Mouse (Mus musculus) brain, adult 2 months (tissue): ENCODE measurements around the gene Mrgprf.

ENCODE experiments used
- DNase-seq: peaks from one replicate; pipeline ENCODE4 v3.0.0; 2011; ENCODE audit warnings: low read depth, low spot score

The Mrgprf gene

DNA sequence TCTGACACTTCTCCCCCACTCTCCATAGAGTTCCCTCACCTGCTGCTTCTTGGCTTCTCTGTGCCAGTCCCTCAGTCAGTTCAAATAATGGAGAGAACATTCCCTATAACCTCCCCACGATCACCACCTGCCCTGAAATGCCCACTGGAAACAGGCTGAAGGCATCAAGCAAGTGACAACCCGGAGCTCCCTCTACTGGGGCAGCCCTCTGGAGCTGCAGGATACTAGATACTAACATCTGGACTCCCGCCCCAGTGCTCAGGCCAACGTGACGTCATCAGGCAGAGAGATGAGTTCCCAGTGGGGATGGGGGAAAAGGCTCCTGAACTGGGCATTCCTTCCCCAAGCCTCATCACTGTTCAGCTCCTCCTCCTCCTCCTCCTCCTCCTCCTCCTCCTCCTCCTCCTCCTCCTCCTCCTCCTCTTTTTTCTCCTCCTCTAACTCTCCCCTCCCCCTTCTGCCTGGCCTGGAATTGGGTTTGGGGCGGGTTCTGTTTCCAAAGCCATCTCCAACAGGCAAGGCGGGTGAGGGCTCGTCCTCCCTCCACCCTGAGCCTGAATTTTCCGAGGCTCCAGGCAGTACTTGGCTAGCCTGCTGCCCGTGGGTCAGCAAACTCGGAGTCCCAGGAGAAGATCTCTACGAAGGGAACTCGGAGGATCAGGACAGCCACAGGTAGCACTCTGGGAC is at the start of gene Mrgprf:
Gene Mrgprf (plus strand): TSS at position 508 of the 687 bp plus-strand sequence.
- peak; percentile 87 for DNase-seq

DNA sequence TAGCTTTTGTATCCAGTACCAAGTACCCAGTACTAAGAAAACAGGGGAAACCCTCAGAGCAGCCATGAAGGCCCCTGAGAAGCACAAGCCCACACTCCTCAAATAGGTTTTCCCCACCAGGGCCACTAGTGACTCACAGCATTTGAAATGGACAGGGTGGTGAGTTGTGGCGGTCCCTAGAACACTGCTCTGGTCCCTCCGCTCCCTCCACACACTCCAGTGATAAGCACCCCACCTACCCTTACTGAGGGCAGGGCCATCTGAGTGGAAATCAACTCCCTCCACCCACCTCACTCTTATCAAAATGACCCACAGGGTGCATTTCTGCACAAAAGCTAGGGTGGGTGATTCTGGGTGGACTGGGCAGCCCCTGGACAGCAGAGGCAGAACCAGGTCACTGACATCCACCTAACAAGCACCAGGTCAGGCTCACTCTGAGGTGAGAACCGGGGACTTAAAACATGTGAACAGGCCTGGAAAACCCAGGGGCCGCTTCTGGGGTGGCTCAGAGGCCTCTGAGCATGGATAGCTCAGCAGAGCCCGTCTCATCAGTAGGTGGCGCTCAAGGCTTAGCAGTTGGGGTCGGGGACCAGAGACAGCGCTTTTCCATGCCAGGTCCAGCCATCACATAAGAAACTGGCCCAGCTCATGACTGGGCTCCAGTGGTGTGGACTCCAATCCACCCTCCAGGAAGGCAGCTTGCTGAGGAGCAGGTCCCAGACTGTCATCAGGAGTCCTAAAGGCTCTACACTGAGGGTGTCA is 47.7 kb upstream of the Mrgprf start:
- DNase-seq, result peak; percentile 94

DNA sequence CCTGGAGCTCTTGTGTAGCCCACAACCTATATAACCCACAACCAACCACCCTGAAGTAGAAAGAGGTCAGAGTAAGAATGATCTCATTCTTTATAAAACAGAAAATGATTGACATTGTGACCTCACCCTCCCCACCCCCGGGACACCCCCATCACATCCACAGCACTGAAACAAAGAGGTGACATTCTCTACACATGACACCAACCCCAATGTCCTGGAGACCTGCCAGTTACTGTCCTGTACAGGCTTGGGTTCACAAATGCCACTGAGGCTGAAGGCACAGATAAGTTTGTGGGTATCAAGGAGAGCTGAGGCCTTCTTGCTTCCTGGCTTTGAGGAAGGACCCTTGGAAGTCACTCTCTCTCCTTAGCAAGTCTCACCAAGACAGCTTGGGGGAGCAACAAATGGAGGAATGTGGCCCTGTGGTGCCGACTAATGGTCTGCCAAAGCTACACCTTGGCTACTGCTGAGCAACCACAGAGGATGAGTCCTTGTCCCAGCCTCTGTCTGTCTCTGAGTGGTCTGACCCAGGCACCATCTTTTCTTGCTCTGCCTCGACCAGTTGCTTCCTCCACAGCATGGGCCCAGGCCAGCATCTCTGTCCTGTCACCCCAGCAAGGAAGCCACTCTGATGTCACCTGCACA is 46.5 kb upstream of the Mrgprf start:
- DNase-seq, result no peak

DNA sequence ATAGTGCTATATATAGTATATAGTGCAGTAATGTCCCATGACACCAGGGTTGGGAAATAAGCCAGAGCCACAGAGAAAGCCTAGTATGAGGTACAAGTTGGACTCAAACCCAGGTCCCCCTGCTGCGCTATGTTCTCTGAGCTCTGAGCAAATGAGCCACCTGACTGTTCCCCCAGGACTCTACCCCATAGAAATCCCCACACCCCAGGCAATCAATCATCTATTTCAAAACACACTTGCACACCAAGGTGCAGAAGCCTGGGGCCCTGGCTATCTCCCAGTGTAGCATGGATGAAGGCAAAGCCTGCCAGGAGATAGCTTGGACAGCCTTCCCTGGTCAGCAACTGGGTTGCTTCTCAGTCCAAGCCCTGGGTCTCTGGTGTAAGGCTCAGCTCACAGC is 44.5 kb upstream of the Mrgprf start:
- no peak for DNase-seq

DNA sequence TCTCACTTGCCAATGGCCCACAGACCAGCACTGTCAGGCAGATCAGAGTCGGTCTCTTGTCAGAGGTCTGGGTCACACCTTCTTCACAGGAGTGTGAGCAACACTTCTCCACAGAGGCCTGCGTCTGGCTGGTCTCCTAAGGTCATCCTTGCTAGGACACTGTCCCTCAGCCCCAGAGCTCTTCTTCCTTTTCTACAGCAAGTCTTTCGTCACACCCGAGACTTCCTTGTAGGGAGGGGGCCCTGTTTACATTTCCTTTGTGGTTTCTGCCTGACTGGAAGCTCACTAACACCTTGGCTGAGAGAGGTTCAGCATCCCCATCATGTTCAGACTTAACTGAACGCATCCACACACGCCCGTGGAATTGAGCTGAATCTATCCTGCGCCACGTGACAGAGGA is 36.4 kb upstream of the Mrgprf start:
- no peak for DNase-seq

DNA sequence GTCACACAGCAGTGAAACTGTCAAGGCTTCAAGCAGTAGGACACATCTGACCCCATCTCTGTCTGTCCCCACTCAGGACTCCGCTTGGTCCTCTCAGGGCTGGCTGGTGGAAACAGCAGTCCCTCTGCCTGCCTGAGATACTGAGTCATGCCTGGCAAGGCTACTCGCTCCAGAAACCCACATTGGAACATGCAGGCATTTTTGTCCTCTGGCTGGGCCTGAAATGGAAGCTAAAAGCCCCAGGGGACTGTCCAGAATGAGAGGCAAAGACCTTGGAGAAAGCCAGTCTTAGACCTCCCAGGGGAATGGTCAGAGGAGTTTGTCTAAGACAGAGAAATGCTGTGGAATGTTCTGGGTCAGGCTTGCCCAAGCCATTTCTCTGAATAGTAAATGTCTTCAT is 34.6 kb upstream of the Mrgprf start:
- peak; percentile 36 for DNase-seq

DNA sequence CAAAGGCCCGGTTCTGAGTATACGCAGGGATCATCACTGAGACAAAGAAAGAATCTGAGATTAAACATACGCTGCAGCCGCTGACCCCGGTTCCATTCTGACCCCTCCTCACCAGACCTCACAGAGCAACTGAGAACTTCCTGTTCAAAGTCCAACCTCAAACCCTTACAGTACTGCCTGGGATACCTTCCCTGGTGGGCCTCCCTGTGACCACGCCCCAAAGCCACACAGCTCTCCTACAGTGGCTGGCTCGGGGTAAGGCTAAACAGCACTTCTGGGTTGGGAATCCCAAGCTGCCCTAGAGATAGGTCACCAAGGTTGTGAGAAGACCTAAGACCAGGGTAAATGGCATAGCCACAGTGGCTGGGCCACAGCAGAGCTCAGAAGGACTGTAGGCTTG is 31.7 kb upstream of the Mrgprf start:
- DNase-seq, result no peak

DNA sequence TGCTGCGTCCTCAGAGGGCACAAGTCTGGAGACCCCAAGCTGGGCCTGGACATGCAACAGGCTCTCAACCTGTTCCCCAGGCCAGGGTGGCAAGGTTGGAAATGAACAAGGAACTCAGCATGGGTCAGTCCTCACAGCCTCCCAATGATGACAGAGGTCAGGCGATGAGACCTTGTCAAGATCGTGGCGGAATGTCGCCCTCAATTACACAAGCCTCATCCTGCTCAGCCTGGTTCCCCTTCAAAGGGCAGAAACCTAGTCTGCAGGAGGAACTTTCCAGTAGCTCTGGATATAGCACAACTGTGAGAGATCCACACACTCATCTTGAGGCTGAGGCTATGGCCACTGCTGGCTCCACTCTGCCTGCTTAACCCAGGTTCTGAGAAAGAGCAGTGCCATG is 29.7 kb upstream of the Mrgprf start:
- DNase-seq, result no peak

DNA sequence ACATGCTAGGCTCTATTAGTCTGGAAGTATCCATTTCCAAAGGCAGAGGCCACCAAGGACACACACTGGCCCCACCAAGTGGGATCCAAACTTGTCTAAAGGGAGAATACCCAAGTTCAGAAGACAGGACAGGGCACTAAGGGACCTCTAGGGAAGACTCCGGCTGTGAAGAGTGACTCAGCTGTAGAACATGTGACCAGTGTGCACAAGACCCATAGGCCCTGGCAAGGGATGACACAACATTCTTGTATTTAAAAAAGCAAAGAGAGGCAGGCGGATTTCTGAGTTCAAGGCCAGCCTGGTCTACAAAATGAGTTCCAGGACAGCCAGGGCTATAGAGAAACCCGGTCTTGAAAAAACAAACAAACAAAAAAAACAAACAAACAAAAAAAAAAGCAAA is 25.1 kb upstream of the Mrgprf start:
- no peak for DNase-seq

DNA sequence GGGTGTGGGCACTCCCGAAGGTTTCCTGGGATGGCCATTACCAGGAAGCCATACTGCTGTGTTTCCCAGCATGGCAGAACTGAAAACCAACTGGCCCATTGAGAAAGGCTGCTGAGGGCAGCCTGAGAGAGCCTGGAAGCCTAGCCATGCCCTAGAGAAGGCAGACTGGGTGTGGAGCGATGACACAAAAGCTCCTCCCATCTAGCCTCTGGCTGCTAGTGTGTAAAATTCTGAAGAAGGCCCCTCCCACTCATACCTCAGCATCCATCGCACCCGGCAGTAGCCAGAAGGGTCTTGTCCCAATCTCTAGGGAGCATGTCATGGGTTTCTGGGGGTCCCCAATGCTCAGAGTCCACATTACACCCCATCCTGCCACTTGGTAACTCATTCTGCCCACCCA is 19.2 kb upstream of the Mrgprf start:
- DNase-seq, result no peak

DNA sequence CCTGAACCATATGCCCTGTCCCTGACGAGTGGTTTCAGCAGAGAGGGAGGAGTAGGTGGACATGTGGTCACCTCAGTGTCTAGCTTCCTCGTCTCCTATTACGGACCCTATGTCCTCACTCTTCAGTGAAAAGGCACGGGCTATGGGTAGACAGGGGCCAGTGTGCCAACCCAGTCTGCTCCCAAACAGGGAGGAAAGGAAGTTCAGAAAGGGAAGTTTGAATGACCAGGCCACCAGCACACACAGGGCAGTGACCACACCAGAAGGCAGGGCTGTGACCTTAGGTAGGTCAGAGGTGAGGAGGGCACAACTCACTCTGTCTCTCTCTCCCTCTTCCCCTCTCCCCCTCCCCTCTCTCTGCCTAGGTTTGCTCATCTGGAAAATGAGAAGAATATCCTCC is 17.6 kb upstream of the Mrgprf start:
- DNase-seq, result no peak

DNA sequence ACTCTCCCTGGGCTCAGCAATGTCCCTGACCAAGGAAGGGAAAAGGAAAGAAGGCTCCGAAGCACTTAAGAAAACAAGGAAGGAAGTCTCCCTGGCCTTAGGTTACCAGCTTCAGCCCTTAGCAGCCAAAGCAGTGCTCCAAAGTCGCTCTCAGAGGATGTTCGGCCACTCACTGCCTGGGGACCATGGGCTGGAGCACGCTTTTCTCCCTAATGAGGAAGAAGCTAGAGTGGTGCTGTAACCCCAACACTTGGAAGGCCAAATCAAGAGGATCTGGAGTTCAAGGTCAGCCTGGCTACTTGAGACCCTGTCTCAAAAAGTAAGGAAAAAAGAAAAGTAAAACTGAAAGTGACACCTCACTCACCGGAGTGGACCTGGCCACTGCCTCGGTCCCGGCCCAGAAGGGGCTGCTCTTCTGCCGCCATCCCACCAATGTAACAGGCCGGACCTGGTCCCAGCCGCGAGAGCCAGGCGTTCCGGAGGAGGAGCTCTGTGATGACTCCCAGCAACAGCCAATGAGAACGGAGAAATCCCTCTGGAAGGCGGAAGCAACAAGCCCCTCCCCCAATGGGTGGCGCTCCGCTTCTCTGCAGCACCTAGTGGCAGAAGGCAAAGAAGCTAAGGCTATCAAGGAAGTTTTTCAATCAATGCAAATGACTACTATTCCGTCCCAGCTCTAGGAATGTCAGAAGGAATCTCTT is 17.0 kb upstream of the Mrgprf start, which contains the start of gene Tpcn2:
Gene Tpcn2 (minus strand): TSS at position 525 of the 701 bp plus-strand sequence.
- peak; percentile 98 for DNase-seq

DNA sequence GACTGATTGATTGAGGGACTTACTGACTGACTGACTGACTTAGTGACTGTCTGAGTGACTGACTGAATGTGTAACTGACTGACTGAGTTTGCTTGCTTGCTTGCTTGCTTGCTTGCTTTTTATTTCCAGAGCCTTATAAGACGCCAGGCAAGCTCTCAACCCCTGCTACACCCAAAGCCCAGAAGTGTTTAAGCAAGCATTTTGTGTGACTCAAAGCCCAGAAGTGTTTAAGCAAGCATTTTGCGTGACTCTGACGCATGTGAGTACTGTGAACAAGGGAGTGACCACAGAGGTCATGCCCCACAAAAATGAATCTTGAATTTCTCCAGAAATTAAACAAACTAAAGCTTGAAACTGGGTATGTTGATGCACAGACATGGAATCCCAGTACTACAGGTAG is 16.3 kb upstream of the Mrgprf start:
- DNase-seq, result no peak

DNA sequence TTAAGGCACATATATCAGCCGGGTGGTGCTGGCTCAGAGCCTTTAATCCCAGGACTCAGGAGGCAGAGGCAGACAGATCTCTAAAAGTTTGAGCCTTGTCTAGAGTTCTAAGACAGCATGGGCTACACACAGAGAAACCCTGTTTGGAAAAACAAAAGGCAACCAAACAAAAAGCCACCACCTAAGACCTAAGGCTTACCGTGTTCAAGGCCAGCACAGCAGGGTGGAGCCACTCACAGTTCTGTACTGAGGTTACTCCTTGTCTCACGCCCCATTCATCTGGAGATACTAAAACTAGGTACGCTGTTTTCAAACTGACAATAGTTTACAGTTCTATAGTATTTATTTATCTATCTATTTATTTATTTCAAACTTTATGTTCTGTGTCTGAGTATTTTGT is 15.2 kb upstream of the Mrgprf start:
- DNase-seq, result no peak

DNA sequence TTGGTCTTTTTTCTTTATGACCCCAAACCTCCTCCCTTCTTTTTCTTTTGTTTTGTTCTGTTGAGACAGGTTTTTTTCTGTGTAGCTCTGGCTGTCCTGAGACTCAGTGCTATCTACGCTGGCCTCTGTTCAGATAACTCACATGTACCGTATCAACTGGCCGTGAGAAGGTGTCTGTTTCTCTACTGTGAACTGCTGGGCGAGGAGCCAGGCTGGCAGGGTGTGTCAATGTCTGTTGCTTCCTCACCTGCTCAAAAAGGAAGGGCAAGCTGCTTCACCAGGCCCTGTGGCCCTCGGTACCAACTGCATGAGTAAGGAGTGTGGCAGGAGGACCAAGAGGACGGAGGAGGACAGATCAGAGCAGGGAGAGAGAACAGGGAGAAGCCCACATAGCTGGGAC is 13.2 kb upstream of the Mrgprf start:
- DNase-seq, result peak; percentile 87

DNA sequence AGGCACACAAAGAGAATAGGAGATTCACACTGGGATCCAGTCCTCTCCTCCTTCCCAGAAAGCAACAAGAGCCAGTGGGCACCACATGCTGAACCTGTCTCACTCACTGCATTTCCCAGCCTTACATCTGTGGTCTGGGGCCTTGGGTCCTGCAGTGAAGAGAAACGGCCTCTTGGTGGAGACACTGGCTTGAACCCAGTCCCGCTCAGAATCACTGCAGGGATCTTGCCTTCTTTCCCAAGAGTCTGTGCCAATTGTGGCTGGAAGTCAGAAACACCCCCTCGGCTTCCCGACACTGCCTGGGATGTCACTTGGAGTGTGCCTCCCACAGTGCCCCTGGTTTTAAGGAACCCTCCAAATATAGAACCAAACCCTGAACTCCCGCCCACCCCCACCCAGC is 11.3 kb upstream of the Mrgprf start:
- DNase-seq, result peak; percentile 86

DNA sequence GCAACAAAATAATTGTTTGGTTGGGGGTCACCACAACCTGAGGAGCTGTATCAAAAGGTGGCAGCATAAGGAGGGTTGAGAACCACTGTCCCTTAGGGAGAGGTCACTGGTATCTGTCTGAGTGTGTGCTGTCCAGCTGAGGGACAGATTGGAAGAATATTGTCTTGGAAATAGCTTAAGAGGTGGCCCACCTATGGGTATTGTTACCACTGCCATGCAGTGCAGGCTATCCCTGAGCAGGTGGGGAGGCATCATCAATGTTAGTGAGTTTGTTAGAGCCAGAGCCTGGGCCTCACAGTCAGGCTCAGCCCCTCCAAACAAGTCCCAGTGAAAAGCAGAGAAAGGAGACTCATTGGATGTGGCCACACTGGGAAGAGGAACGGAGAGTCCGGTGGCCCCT is 8.8 kb upstream of the Mrgprf start:
- no peak for DNase-seq

DNA sequence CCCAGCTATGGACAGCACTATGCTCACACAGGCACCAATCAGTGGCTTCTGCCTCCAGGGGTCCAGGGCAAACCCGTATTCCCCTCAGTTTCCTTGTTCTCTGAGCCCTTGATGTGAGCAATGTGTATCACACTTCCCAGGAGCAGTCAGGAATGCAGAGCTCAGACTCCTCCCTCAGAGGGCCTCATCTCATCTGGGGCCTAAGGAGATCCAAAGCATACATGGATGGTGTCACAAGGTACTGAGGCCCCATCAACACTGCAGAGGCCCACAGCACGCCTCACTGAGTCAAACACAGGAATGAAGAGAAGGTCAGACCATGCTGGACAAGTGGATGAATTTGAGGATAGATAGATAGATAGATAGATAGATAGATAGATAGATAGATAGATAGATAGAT is 7.9 kb upstream of the Mrgprf start:
- no peak for DNase-seq

DNA sequence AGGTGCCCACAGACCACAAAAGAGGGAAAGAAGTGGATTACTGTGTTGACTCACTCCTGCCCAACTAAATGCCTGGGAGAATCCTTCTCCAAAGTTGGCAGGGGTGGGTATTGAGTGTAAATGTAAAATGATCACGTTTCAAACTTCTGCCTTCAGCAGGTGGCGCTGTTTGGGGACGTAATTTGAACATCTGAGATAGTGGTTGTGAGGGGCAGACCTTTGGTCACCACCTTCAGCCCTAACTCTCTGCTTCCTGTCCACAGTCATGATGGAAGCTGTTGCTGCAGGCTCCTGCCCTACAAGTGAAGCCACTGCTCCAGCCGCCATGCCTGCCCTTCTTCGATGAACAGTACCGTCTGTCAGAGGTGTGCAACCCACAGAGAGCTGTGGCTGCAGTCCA is 6.8 kb upstream of the Mrgprf start:
- DNase-seq, result peak; percentile 46

DNA sequence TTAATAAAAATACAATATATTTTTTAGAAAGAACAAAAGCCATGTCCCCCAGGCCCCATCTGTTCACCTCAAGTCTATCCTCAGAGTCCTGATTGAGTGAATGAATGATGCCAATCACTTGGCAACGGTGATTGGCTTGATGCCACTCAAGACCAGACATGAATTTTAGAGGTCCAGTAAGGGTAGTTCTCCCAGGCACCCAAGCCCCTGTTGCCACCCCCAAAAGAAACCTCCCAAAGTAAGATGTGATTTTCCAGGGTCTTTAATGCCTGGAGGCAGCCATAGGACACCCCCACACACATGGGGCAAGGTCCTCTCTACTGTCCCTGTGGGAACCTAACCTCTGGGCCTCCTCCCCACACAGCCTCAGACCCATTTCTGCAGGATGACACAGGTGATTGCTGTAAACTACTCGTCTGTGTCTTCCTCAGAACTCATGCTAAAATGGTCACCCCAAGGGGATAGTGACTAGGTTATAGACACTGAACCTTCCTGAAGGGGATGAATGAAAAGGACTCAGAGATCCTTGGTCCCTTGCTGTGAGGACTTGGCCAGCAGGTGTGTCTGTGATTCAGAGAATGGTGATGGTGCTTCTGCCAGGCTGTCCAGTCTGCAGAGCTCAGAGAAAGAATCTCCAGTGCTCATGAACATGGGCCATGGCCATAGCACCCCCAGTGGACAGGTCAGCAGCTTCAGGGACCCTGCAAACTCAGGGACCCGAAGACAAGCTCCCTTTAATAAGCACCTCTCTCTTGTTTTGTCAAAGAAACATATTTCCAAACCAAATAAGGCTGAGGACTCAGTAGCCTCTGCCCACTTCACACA is 1.8 kb upstream of the Mrgprf start:
- peak; percentile 61 for DNase-seq

DNA sequence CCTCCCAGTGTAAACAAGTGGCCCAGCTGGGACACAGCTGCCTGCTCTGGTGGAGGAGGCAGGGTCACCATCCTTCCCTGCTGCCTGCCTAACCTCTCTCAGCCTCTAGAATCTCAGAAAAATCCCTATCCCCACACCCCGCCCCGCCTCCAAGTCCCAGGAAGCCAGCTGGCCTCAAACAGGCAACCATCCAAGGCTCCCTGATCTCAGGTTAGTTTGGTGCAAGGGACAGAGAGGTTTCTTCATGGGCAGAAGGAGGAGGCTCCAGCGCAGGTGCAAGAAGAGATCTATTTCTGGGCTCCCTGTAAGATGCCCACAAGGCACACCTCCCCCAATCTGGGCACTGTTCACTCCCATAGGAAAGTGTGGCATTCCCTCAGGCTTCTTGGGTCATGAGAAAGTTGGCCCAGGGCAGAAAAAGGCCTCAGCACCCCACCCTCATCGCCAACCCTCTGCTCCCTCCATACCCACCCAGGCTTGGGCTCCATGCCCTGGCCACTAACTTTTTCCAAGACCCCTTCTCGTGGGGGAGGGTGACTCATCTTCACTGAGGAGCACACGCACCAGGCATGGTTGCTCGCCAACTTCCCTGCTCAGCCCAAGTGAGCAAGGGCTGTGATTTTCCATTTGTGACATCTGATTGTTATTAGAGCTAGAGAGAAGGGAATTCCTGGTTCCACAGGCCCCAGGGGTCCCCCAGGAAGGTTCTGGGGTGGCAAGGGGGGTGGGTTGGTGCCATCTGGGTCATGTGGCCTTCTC is 887 bp upstream of the Mrgprf start:
- DNase-seq, result peak; percentile 95
